Mouse (Mus musculus): ENCODE results near the gene Ryr1.
"Not testable (repeated sequence)": the region's sequence is repeated elsewhere in the genome, so short reads cannot be mapped to it uniquely, and the experiment has no call there.

Gene Ryr1

GRCm38 (mm10) chr7:29146625-29147367 is 21.8 kb upstream of the Ryr1 start:
- DNase-seq (ENCODE audit: low spot score in 2 of 2): no peak

GRCm38 (mm10) chr7:29144006-29144405 is 19.0 kb upstream of the Ryr1 start:
- no peak for DNase-seq (ENCODE audit: low spot score in 2 of 2)

- no peak for DNase-seq (ENCODE audit: low spot score in 2 of 2)
These were observed 16.4 kb upstream of the Ryr1 start for GRCm38 (mm10) chr7:29141416-29141815.

GRCm38 (mm10) chr7:29139237-29139636 is 14.3 kb upstream of the Ryr1 start:
- DNase-seq (ENCODE audit: low spot score in 2 of 2): not testable (repeated sequence)

- no peak for DNase-seq (ENCODE audit: low spot score in 2 of 2)
These were observed 12.4 kb upstream of the Ryr1 start for GRCm38 (mm10) chr7:29137429-29137828.

- DNase-seq (ENCODE audit: low spot score in 2 of 2): no peak
These were observed 9.9 kb upstream of the Ryr1 start, which contains the start of gene Rasgrp4 for GRCm38 (mm10) chr7:29134693-29135386. Gene Rasgrp4 (plus strand): TSS chr7:29134851.

- no peak for DNase-seq (ENCODE audit: low spot score in 2 of 2)
These were observed 9.3 kb upstream of the Ryr1 start for GRCm38 (mm10) chr7:29134230-29134629.

GRCm38 (mm10) chr7:29128725-29129124 is 3.7 kb upstream of the Ryr1 start:
- no peak for DNase-seq (ENCODE audit: low spot score in 2 of 2)

- peak; percentile 12 to 21 for DNase-seq (ENCODE audit: low spot score in 2 of 2)
These were observed 1.4 kb upstream of the Ryr1 start for GRCm38 (mm10) chr7:29126173-29126915.

- no peak for DNase-seq (ENCODE audit: low spot score in 2 of 2)
These were observed 1.2 kb downstream of the Ryr1 start for GRCm38 (mm10) chr7:29123531-29124358.

- no peak for DNase-seq (ENCODE audit: low spot score in 2 of 2)
These were observed 2.2 kb downstream of the Ryr1 start for GRCm38 (mm10) chr7:29122821-29123220.

GRCm38 (mm10) chr7:29119526-29119925 is 5.5 kb downstream of the Ryr1 start:
- DNase-seq (ENCODE audit: low spot score in 2 of 2): no peak

- no peak for DNase-seq (ENCODE audit: low spot score in 2 of 2)
These were observed 6.7 kb downstream of the Ryr1 start for GRCm38 (mm10) chr7:29118142-29118851.

GRCm38 (mm10) chr7:29108992-29109955 is 15.7 kb downstream of the Ryr1 start:
- no peak for DNase-seq (ENCODE audit: low spot score in 2 of 2)

- no peak for DNase-seq (ENCODE audit: low spot score in 2 of 2)
These were observed 23.5 kb downstream of the Ryr1 start for GRCm38 (mm10) chr7:29101286-29102017.

GRCm38 (mm10) chr7:29097131-29097530 is 27.8 kb downstream of the Ryr1 start:
- DNase-seq (ENCODE audit: low spot score in 2 of 2): no peak

GRCm38 (mm10) chr7:29088817-29089216 is 36.2 kb downstream of the Ryr1 start:
- DNase-seq (ENCODE audit: low spot score in 2 of 2): peak in 1 of 2 experiments; percentile 50

- DNase-seq (ENCODE audit: low spot score in 2 of 2): no peak
These were observed 38.1 kb downstream of the Ryr1 start for GRCm38 (mm10) chr7:29086902-29087301.

- DNase-seq (ENCODE audit: low spot score in 2 of 2): no peak
These were observed 39.0 kb downstream of the Ryr1 start for GRCm38 (mm10) chr7:29085981-29086380.

Data from frontal cortex, postnatal 25 days (tissue).